Mouse (Mus musculus): ENCODE data around the gene Drap1. TPM values are rescaled to one million over a fixed set of nuclear protein-coding genes. Genes with fewer than 3 reads are reported as not detected.

The Drap1 gene
- polyA plus RNA-seq, 1 experiment from 2014 or later: 71.5 TPM

DNA sequence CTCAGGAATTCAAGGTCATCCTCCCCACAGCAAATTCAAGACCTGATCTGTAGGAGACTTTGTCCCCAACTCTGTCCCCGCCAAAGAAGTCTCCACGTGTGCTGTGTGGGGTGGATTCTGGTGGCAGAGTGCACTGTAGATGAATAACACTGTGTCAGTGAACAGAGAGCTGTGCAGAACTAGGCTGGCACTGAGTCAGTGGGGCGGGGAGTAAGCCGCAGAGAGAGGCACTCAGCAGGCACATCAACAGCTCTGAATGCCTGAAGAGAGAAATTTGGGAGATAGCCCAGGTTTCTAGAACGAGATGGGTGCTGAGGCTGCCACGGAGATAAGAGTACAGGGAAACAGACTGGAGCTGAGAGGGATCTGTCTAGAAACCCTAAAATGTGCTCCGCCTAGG, 34.2 kb upstream of the Drap1 start:
- Histone ChIP-seq H3K4me1 (ENCODE audit: insufficient read depth) (peaks cover 34% of the 10 kb centered on the region), H3K4me3 (ENCODE audit: low read depth, low read length) (no peak overlapping the region), H3K9ac (replicated peaks) (no peak overlapping the region), H3K27ac (ENCODE audit: low read depth) (no peak overlapping the region), H3K9me3 (ENCODE audit: low read length) (no peaks in the 10 kb centered on the region), H3K27me3 (ENCODE audit: insufficient read depth, low read length) (0 out of 2 replicates have a peak, but pooled peaks cover 8% of the 10 kb centered on the region), H3K4me2 (ENCODE audit: low read depth, low read length) (no peak overlapping the region), H3K36me3 (replicated peaks; ENCODE audit: insufficient read depth, low read length) (peaks cover 17% of the 10 kb centered on the region)
- TF ChIP-seq CTCF (IDR thresholded peaks at IDR 0.05; ENCODE audit: low read depth): no peak
- TF ChIP-seq EP300 (IDR thresholded peaks at IDR 0.05; ENCODE audit: low read depth): no peak
- ATAC-seq (no peak), DNase-seq (no peak)
- WGBS (ENCODE audit: insufficient replicate concordance): 68% methylated on average over 7 of the region's 7 CpGs

DNA sequence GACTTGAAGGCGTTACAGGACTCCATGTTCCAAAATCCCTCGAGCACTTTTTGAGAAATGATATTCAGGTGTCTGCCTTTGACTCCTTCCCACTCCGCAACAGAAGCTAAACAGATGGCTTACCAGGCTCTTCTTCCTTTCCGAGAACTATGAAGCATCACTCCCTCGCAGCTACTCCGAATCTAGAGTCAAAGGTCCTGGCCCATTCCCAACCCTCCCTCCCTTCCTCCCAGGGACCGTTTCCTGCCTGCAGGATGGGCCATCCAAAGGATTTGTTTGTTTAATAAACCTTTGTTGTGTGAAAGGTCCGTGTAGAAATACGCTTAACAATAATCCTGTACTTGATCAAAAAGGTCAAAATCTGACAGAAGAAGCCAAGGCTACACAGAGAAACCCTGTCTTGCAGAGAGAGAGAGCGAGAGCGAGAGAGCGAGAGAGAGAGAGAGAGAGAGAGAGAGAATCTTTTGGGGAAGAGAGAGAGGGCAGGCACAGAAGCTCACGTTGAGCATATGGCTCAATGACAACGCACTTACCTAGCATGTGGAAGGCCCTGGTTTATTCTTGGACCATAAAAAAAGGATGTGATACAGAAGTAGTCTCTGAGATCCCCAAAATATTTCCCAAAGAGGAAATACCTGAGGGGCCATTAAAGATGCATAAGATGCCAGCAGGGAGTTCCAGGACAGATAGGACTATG, 33.1 kb upstream of the Drap1 start, which contains the start of gene Ccdc85b:
Ccdc85b (minus strand) TSS at position 149 of the 697 bp plus-strand sequence.
- H3K27ac ChIP-seq (ENCODE audit: low read depth): peak within 1 kb of the TSS; percentile 76
- peak within 1 kb of the TSS; percentile 66 for H3K4me3 ChIP-seq (ENCODE audit: low read depth, low read length)
- peak within 1 kb of the TSS; percentile 72 for H3K9ac ChIP-seq (replicated peaks)
- peak within 1 kb of the TSS; percentile 94 for H3K4me2 ChIP-seq (ENCODE audit: low read depth, low read length)
- no peaks in the 10 kb centered on the region for H3K9me3 ChIP-seq (ENCODE audit: low read length)
- H3K36me3 ChIP-seq (replicated peaks; ENCODE audit: insufficient read depth, low read length): peaks cover 10% of the 10 kb centered on the region; the same call in 1 of the 2 replicates
- ATAC-seq (no peak), DNase-seq (peak; percentile 30)
- peaks cover 34% of the 10 kb centered on the region for H3K4me1 ChIP-seq (ENCODE audit: insufficient read depth)
- WGBS (ENCODE audit: insufficient replicate concordance): 11% methylated on average over 14 of the region's 14 CpGs
- H3K27me3 ChIP-seq (ENCODE audit: insufficient read depth, low read length): 0 out of 2 replicates have a peak, but pooled peaks cover 8% of the 10 kb centered on the region
- TF ChIP-seq EP300 (IDR thresholded peaks at IDR 0.05; ENCODE audit: low read depth) (no peak), CTCF (IDR thresholded peaks at IDR 0.05; ENCODE audit: low read depth) (no peak)

DNA sequence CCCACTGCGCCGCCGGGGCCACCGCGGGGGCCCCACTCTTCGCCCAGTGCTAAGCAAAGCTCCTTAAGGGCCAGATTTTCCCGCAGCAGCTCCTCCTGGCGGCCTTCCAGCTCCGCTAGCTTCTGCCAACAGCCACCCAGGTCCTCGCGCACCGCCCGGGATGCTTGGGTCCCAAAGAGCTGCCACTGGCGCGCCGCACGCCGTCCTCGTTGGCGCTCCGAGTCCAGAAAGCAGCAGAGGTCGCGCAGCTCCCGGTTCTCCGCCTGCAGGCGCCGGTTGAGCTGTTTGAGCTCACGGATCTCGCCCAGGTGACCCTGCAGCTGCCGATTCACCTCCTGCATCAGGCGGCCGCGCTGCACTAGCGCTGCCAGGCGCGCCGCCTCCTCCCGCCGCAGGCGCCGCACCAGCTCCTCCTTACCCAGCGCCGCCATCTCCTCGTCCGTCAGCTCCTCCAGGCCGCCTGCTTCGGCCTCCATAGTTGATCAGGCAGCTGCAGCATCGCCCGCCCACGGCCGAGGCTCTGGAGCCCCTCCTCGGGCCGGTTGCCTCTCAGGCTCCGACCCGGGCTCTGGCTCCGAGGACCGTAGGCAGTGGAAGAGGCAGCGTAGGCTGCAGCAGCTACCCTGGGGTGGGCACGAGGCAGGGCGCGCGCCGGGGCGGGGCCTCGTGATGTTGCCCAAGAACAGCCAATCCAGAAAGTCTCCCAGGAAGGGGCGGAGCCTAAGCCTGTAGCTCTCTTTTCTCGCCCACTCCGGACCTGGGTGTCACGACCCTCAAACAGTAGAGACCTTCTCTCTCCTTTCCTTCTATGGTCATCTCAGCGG, 32.4 kb upstream of the Drap1 start:
- peak overlapping the region; percentile 72 for H3K9ac ChIP-seq (replicated peaks)
- peaks cover 5% of the 10 kb centered on the region; the same call in 1 of the 2 replicates for H3K36me3 ChIP-seq (replicated peaks; ENCODE audit: insufficient read depth, low read length)
- peak overlapping the region; percentile 76 for H3K27ac ChIP-seq (ENCODE audit: low read depth)
- TF ChIP-seq EP300 (IDR thresholded peaks at IDR 0.05; ENCODE audit: low read depth) (no peak), CTCF (IDR thresholded peaks at IDR 0.05; ENCODE audit: low read depth) (peak; percentile 23)
- DNase-seq (peak; percentile 92), ATAC-seq (peak; percentile 82)
- no peaks in the 10 kb centered on the region for H3K9me3 ChIP-seq (ENCODE audit: low read length)
- H3K4me2 ChIP-seq (ENCODE audit: low read depth, low read length): peak overlapping the region; percentile 94
- WGBS (ENCODE audit: insufficient replicate concordance): under 1% methylated on average over 64 of the region's 70 CpGs
- peaks cover 34% of the 10 kb centered on the region for H3K4me1 ChIP-seq (ENCODE audit: insufficient read depth)
- peak overlapping the region; percentile 66 for H3K4me3 ChIP-seq (ENCODE audit: low read depth, low read length)
- 0 out of 2 replicates have a peak, but pooled peaks cover 8% of the 10 kb centered on the region for H3K27me3 ChIP-seq (ENCODE audit: insufficient read depth, low read length)

DNA sequence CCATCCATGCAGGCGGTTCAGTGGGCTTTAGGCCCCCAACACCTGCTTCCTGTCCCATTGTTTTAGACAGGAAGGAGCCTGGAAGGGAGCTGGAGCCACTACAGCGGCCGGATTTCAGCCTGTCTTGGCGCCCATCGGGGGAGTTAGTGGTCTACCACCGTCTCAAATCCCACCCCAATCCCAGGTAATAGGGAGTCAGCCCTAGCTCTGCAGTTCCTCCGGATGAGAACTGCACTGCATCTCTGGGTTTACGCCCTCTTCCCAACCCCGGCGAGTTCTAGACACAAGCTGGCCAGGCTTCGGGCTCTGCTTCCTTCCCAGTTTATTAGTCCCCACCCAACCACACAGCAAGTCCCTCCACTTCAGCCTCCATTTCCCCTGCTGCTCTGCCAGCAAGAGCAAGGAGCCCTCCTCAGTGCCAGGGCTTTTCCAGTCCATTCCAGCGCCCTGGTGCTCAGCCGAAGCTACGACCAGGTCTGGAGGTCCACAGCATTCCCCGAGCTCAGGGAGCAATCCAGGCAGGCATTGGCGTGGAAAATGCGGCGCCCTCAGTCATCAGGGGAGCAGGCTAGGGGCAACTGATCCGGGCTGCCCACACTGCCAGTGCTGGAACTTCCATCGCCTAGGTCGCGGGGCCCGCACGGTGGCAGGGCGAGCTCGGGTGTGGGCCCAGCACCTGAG, 31.6 kb upstream of the Drap1 start:
- TF ChIP-seq EP300 (IDR thresholded peaks at IDR 0.05; ENCODE audit: low read depth) (no peak), CTCF (IDR thresholded peaks at IDR 0.05; ENCODE audit: low read depth) (no peak)
- DNase-seq (no peak), ATAC-seq (no peak)
- peak overlapping the region; percentile 94 for H3K4me2 ChIP-seq (ENCODE audit: low read depth, low read length)
- H3K27ac ChIP-seq (ENCODE audit: low read depth): peak overlapping the region; percentile 76
- no peaks in the 10 kb centered on the region for H3K9me3 ChIP-seq (ENCODE audit: low read length)
- 6% methylated on average over 24 of the region's 26 CpGs for WGBS (ENCODE audit: insufficient replicate concordance)
- H3K9ac ChIP-seq (replicated peaks): peak overlapping the region; percentile 72
- H3K36me3 ChIP-seq (replicated peaks; ENCODE audit: insufficient read depth, low read length): no peaks in the 10 kb centered on the region; the same call in 1 of the 2 replicates
- peaks cover 32% of the 10 kb centered on the region for H3K4me1 ChIP-seq (ENCODE audit: insufficient read depth)
- peak overlapping the region; percentile 66 for H3K4me3 ChIP-seq (ENCODE audit: low read depth, low read length)
- 0 out of 2 replicates have a peak, but pooled peaks cover 11% of the 10 kb centered on the region for H3K27me3 ChIP-seq (ENCODE audit: insufficient read depth, low read length)

DNA sequence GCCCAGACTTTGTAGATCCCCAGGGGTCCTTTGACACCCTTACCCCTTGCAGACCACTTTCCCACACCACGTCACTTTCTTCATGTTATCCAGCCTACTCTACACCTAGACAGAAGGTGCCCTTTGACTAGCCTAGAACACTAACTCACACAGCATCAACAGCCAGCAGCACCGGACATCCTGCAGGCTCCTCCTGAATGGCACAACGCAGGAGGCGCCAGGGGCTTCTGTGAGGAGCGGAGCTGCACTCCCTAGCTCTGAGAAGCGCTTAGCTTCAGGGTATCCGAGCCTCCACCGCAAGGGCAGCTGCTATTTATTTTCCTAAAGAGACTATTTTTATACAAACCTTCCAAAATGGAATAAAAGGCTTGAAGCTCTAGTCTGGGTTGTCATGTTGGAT, 30.8 kb upstream of the Drap1 start:
- H3K9me3 ChIP-seq (ENCODE audit: low read length): no peaks in the 10 kb centered on the region
- ATAC-seq (no peak), DNase-seq (no peak)
- no peaks in the 10 kb centered on the region for H3K36me3 ChIP-seq (replicated peaks; ENCODE audit: insufficient read depth, low read length)
- TF ChIP-seq CTCF (IDR thresholded peaks at IDR 0.05; ENCODE audit: low read depth) (no peak), EP300 (IDR thresholded peaks at IDR 0.05; ENCODE audit: low read depth) (no peak)
- no peak overlapping the region for H3K9ac ChIP-seq (replicated peaks)
- no peak overlapping the region for H3K27ac ChIP-seq (ENCODE audit: low read depth)
- H3K4me2 ChIP-seq (ENCODE audit: low read depth, low read length): peak overlapping the region; percentile 94
- H3K4me1 ChIP-seq (ENCODE audit: insufficient read depth): peaks cover 26% of the 10 kb centered on the region
- 0 out of 2 replicates have a peak, but pooled peaks cover 13% of the 10 kb centered on the region for H3K27me3 ChIP-seq (ENCODE audit: insufficient read depth, low read length)
- no peak overlapping the region; the same call in 1 of the 2 replicates for H3K4me3 ChIP-seq (ENCODE audit: low read depth, low read length)
- 60% methylated on average over 8 of the region's 8 CpGs for WGBS (ENCODE audit: insufficient replicate concordance)
